Mouse (Mus musculus): ENCODE results near the gene Krt9. TPM values are rescaled to one million over a fixed set of nuclear protein-coding genes. Genes with fewer than 3 reads are reported as not detected.

The Krt9 gene
- polyA plus RNA-seq, 1 experiment from 2014 or later: not detected

DNA sequence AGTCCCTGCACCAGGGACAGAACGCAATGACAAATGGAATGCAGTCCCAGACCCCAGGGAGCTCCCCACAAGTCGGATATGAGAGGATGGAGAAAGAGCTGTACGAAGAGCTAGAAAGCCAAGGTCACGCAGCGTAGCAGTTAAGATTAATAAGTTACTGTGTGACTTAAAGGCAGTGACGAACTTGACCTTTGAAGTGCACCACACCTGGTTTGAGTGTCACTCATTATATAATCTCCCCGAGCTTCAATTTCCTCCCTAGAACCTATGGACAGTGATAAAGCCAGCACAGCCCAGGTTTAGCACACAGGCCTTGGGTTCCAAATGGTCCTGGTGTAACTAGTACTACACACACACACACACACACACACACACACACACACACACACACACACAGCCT is 28.7 kb downstream of the Krt9 start:
- Histone ChIP-seq H3K27me3 (ENCODE audit: control insufficient read depth, insufficient read depth, low read depth, low read length) (no peaks in the 10 kb centered on the region), H3K4me2 (ENCODE audit: low read depth, low read length) (no peak overlapping the region), H3K9ac (ENCODE audit: low read depth, low read length) (no peak overlapping the region), H3K36me3 (ENCODE audit: control insufficient read depth, insufficient read depth) (no peaks in the 10 kb centered on the region), H3K4me3 (ENCODE audit: low read depth, low read length) (no peak overlapping the region), H3K27ac (ENCODE audit: low read length) (no peak overlapping the region), H3K9me3 (replicated peaks; ENCODE audit: control insufficient read depth, low read length) (no peaks in the 10 kb centered on the region), H3K4me1 (ENCODE audit: control insufficient read depth, low read depth, low read length) (no peaks in the 10 kb centered on the region)
- WGBS (ENCODE audit: insufficient replicate concordance): 45% methylated on average over 7 of the region's 7 CpGs
- no peak for ATAC-seq (ENCODE audit: low read depth)

DNA sequence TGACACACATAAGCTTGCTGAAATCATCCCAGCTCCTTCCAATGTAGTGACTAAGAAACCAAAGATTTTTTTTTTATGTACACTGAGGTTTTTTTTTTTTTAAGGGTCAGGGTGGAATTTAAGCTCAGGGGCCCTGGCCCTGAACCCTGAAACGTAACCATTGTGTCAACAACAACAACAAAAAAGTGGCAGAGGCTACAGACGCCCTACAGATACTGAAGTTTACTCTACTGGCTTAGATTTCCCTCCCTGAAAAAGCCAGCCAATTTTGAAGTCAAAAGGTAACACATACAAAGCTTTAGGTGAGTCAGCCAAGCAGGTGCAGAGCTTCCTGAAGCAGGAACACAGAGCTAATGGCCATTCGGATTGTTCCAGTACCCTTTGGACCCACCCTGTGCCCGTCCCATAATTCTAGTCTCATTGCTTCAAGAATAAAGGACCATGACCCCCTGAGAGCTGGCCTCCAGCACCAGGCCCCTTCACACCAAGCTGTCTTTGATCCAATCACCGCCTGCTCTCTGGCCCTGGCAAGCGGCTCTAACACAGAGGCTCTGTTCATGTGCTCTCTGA is 35.1 kb downstream of the Krt9 start:
- Histone ChIP-seq H3K27me3 (ENCODE audit: control insufficient read depth, insufficient read depth, low read depth, low read length) (no peaks in the 10 kb centered on the region), H3K4me2 (ENCODE audit: low read depth, low read length) (no peak overlapping the region), H3K4me1 (ENCODE audit: control insufficient read depth, low read depth, low read length) (no peaks in the 10 kb centered on the region), H3K36me3 (ENCODE audit: control insufficient read depth, insufficient read depth) (no peaks in the 10 kb centered on the region), H3K27ac (ENCODE audit: low read length) (no peak overlapping the region), H3K4me3 (ENCODE audit: low read depth, low read length) (no peak overlapping the region), H3K9me3 (replicated peaks; ENCODE audit: control insufficient read depth, low read length) (no peaks in the 10 kb centered on the region), H3K9ac (ENCODE audit: low read depth, low read length) (no peak overlapping the region)
- WGBS (ENCODE audit: insufficient replicate concordance): 43% methylated on average over 6 of the region's 6 CpGs
- ATAC-seq (ENCODE audit: low read depth): no peak

DNA sequence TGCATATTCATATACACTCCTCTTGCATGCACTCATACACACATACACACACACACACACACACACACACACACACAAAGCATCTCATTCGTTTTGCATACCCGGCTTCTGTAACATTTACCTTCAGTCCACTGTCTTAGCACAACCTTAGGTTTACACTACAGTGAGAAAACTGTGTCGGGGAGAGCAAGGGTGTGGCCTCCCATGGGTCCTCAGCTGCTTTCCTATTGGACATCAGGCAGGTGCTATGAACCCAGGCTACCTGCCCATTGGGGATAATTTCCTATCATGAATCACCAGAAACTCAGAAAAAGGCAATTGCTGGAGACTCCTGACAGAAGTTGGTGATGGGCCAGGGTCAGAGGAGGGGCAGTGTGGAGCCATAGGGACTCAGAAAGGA is 35.7 kb downstream of the Krt9 start:
- Histone ChIP-seq H3K36me3 (ENCODE audit: control insufficient read depth, insufficient read depth) (no peaks in the 10 kb centered on the region), H3K27me3 (ENCODE audit: control insufficient read depth, insufficient read depth, low read depth, low read length) (no peaks in the 10 kb centered on the region), H3K9ac (ENCODE audit: low read depth, low read length) (no peak overlapping the region), H3K9me3 (replicated peaks; ENCODE audit: control insufficient read depth, low read length) (no peaks in the 10 kb centered on the region), H3K4me1 (ENCODE audit: control insufficient read depth, low read depth, low read length) (no peaks in the 10 kb centered on the region), H3K4me2 (ENCODE audit: low read depth, low read length) (no peak overlapping the region), H3K27ac (ENCODE audit: low read length) (no peak overlapping the region), H3K4me3 (ENCODE audit: low read depth, low read length) (no peak overlapping the region)
- ATAC-seq (ENCODE audit: low read depth): no peak
- 48% methylated on average over 3 of the region's 3 CpGs for WGBS (ENCODE audit: insufficient replicate concordance)

DNA sequence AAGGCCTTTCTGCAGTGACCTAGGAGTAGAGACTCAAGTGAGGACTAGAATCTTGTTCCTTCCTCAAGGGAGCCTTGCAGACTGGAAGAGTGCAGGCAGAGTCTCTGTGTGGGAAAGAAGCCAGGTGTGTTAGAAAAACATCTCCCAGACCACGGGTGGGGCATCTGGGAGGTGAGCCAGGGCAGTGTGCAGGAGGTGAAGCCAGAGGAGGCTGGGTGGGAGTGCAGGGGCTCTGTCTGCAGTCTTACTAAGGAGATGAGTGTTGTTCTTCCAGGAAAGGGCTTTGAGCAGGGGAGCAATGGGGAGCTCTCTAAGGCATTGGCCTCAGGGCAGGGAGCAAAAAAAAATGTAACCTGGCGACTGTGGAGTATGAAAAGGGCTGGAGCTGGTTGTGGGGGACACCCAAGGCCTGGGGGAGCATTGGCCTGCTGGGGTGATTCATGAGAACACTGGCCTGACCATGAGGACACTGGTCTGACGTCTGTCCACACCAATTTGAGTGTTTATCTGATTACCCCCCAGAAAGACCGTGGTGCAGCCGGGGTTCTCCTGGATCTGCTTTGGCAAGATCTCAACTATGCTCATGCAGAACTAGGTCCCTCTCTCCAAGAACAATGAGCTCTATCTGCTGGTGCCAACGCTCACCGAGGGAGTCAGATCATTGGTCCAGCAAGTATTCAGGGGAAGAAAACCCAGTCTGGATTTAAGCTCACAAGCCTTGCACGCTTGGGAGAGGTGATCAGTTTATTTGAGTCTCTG is 37.4 kb downstream of the Krt9 start:
- Histone ChIP-seq H3K36me3 (ENCODE audit: control insufficient read depth, insufficient read depth) (no peaks in the 10 kb centered on the region), H3K27ac (ENCODE audit: low read length) (no peak overlapping the region), H3K4me1 (ENCODE audit: control insufficient read depth, low read depth, low read length) (no peaks in the 10 kb centered on the region), H3K4me2 (ENCODE audit: low read depth, low read length) (no peak overlapping the region), H3K9ac (ENCODE audit: low read depth, low read length) (no peak overlapping the region), H3K4me3 (ENCODE audit: low read depth, low read length) (no peak overlapping the region), H3K9me3 (replicated peaks; ENCODE audit: control insufficient read depth, low read length) (no peaks in the 10 kb centered on the region), H3K27me3 (ENCODE audit: control insufficient read depth, insufficient read depth, low read depth, low read length) (no peaks in the 10 kb centered on the region)
- no peak for ATAC-seq (ENCODE audit: low read depth)
- WGBS (ENCODE audit: insufficient replicate concordance): 51% methylated on average over 8 of the region's 8 CpGs

DNA sequence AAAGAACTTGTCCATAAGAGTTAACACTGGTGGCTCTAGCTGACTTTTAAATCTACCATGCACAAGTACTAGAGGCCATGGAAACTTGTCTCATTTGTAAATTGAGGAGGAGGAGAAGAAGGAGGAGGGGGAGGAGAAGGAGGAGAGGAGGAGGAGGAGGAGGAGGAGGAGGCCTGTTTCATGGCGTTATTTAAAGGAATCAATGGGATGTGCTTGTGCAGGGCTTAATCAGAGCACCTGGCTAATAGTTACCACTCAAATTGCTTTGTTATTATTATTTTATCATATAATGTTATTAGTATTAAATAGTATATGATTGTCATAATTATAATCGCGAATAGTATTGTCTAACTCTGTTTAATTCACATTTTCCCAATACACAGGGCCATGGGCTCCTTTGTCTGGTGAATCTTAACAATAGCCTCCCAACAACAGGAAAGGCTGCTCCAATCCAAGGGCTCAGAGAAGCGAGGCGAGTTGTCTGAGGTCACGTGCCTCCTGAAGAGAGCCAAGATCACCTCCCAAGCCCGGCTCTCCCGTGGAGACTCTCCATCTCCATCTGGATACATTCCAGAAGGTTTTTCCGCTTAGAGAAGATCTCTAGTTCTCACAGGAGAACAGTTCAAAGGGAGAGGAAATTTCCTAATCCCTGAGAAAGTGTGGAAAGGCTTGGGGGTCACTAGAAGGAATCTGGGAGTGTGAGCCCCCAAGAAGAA is 44.3 kb downstream of the Krt9 start, which contains the start of gene Krt19:
Gene Krt19, minus strand, starts transcription at position 51 of the 716 bp plus-strand sequence.
- Histone ChIP-seq H3K4me3 (ENCODE audit: low read depth, low read length) (no peak within 1 kb of the TSS), H3K9me3 (replicated peaks; ENCODE audit: control insufficient read depth, low read length) (no peaks in the 10 kb centered on the region), H3K27me3 (ENCODE audit: control insufficient read depth, insufficient read depth, low read depth, low read length) (peaks cover 20% of the 10 kb centered on the region), H3K4me2 (ENCODE audit: low read depth, low read length) (no peak within 1 kb of the TSS), H3K4me1 (ENCODE audit: control insufficient read depth, low read depth, low read length) (no peaks in the 10 kb centered on the region), H3K9ac (ENCODE audit: low read depth, low read length) (no peak within 1 kb of the TSS), H3K36me3 (ENCODE audit: control insufficient read depth, insufficient read depth) (no peaks in the 10 kb centered on the region), H3K27ac (ENCODE audit: low read length) (no peak within 1 kb of the TSS)
- no peak for ATAC-seq (ENCODE audit: low read depth)
- 42% methylated on average over 9 of the region's 9 CpGs for WGBS (ENCODE audit: insufficient replicate concordance)

DNA sequence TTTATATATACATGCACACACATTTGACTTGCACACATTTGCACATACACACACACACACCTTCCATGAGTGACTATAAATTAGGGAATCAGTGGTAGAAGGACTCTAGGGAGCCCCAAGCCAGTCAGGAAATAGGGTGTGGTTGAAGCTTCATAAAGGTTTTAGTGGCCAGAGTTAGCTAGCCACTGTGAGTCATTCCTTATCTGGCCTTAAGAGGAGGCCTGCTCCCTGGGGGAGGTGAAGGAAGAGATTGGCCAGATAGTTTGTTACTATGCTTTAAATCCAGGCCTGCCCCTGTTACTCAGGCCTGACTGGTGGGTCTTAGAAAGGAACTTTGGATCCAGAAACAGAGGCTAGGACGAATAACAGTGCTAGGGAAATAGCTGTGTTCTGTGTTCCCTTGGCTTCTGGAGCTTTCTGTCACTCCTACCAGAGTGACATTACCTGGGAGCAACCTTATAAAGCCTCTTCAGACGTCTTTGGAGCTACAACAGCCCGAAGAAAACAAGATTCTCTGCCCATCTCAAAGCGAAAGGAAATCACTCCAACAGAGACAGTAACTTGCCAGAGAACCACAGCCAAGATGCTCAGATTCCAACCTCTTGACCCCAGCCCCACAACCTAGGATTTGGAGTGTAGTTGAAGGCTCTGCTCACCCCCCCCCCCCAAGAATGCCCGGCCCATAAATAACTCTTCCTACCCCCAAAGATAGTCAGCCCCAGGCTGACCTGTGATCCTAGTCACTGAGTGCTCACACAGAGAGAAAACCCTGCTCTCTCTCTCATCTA is 45.3 kb downstream of the Krt9 start:
- Histone ChIP-seq H3K9me3 (replicated peaks; ENCODE audit: control insufficient read depth, low read length) (no peaks in the 10 kb centered on the region), H3K27ac (ENCODE audit: low read length) (no peak overlapping the region), H3K27me3 (ENCODE audit: control insufficient read depth, insufficient read depth, low read depth, low read length) (peaks cover 20% of the 10 kb centered on the region), H3K4me2 (ENCODE audit: low read depth, low read length) (no peak overlapping the region), H3K9ac (ENCODE audit: low read depth, low read length) (no peak overlapping the region), H3K4me1 (ENCODE audit: control insufficient read depth, low read depth, low read length) (no peaks in the 10 kb centered on the region), H3K36me3 (ENCODE audit: control insufficient read depth, insufficient read depth) (no peaks in the 10 kb centered on the region), H3K4me3 (ENCODE audit: low read depth, low read length) (no peak overlapping the region)
- WGBS (ENCODE audit: insufficient replicate concordance): 44% methylated on average over 5 of the region's 5 CpGs
- no peak for ATAC-seq (ENCODE audit: low read depth)

DNA sequence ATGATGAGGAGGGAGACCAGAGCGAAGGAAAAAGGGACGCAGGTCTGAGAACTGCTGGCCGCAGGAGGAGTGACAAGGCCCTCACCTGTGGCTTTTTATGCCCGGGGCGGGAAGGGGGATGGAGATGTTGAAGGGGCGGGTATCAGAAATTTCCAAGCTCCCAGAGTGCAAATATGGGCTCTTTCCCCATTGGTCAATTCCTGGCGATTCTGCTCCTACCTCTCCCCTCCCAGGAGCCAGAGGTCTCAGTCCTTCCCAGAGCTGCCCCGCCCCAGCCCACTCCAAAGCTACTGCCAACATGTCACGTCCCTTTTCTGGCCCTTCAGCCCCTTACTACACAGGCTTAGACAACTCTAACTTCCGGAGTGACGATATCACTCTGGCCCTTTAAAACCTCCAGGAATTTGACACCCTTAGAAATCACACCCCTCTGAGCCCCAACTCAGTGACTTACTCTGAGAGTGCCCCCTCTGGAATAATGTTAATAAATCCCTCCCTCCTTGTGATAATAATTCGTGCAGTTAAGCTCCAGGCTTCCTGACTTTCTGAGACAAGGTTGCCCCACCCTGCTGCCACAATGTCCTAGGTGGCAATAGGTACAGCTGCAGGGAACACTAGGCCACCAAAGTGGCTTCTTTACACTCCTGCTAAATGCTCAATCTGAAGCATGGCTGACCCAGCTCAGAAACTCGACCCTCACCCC is 47.0 kb downstream of the Krt9 start:
- no peak for ATAC-seq (ENCODE audit: low read depth)
- Histone ChIP-seq H3K27ac (ENCODE audit: low read length) (no peak overlapping the region), H3K4me1 (ENCODE audit: control insufficient read depth, low read depth, low read length) (no peaks in the 10 kb centered on the region), H3K4me3 (ENCODE audit: low read depth, low read length) (no peak overlapping the region), H3K4me2 (ENCODE audit: low read depth, low read length) (no peak overlapping the region), H3K9ac (ENCODE audit: low read depth, low read length) (no peak overlapping the region), H3K9me3 (replicated peaks; ENCODE audit: control insufficient read depth, low read length) (no peaks in the 10 kb centered on the region), H3K27me3 (ENCODE audit: control insufficient read depth, insufficient read depth, low read depth, low read length) (peaks cover 20% of the 10 kb centered on the region), H3K36me3 (ENCODE audit: control insufficient read depth, insufficient read depth) (no peaks in the 10 kb centered on the region)
- 3% methylated on average over 13 of the region's 13 CpGs for WGBS (ENCODE audit: insufficient replicate concordance)

DNA sequence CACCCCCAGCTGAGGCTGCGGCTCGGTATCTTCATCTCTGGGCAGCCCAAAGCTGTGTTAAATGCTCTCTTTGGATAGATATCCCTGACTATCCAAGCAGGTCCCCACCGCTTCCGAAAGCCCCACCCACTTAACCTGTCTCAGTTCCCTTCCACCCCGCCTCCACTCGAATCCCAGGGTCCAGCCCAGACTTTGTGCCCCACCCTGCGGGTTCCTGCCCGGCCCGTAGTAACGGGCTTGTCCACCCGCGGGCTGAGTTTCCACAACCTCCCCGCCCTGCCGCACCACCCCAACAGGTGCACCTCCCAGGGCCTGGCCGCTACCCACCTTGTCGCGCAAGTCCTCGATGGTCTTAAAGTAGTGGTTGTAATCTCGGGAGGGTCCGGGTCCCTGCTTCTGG is 47.9 kb downstream of the Krt9 start:
- Histone ChIP-seq H3K9ac (ENCODE audit: low read depth, low read length) (no peak overlapping the region), H3K4me2 (ENCODE audit: low read depth, low read length) (no peak overlapping the region), H3K36me3 (ENCODE audit: control insufficient read depth, insufficient read depth) (no peaks in the 10 kb centered on the region), H3K4me1 (ENCODE audit: control insufficient read depth, low read depth, low read length) (no peaks in the 10 kb centered on the region), H3K27me3 (ENCODE audit: control insufficient read depth, insufficient read depth, low read depth, low read length) (peaks cover 20% of the 10 kb centered on the region), H3K4me3 (ENCODE audit: low read depth, low read length) (no peak overlapping the region), H3K9me3 (replicated peaks; ENCODE audit: control insufficient read depth, low read length) (no peaks in the 10 kb centered on the region), H3K27ac (ENCODE audit: low read length) (no peak overlapping the region)
- 2% methylated on average over 20 of the region's 20 CpGs for WGBS (ENCODE audit: insufficient replicate concordance)
- no peak for ATAC-seq (ENCODE audit: low read depth)

All from liver, embryonic 16.5 days (tissue).